Mouse (Mus musculus) C2C12 (cell line): ENCODE data around the gene Zfp683. TPM values are rescaled to one million over a fixed set of nuclear protein-coding genes. Genes with fewer than 3 reads are reported as not detected.

Source experiments
- H3K27me3 ChIP-seq: one replicate; pipeline ENCODE4 v1.6.1; 2011; ENCODE audit not compliant: control insufficient read depth, insufficient read depth, insufficient read length
- H3K36me3 ChIP-seq: one replicate; pipeline ENCODE4 v1.6.1; 2011; ENCODE audit not compliant: control insufficient read depth, insufficient read depth
- H3K4me3 ChIP-seq: one replicate; pipeline ENCODE4 v1.5.1; 2011; ENCODE audit warnings: mild to moderate bottlenecking, control low read depth; ENCODE audit not compliant: poor library complexity, insufficient read depth, severe bottlenecking
- H3K79me2 ChIP-seq: one replicate; pipeline ENCODE4 v1.6.1; 2011; ENCODE audit not compliant: control insufficient read depth, insufficient read depth
- H3K79me3 ChIP-seq: one replicate; pipeline ENCODE4 v1.6.1; 2011; ENCODE audit warnings: low read depth, control low read depth
- H3ac ChIP-seq: one replicate; pipeline ENCODE3; 2011; ENCODE audit warnings: low read depth; ENCODE audit not compliant: control insufficient read depth, insufficient read length
- CEBPB ChIP-seq: IDR thresholded peaks from one replicate; pipeline ENCODE4 v1.6.1; 2011; ENCODE audit warnings: low read depth, mild to moderate bottlenecking, control low read depth, moderate library complexity
- CTCF ChIP-seq: IDR thresholded peaks from one replicate; pipeline ENCODE4 v1.5.1; 2011; ENCODE audit not compliant: control insufficient read depth, insufficient read depth, insufficient read length
- FOSL1 ChIP-seq: IDR thresholded peaks from one replicate; pipeline ENCODE4 v1.8.0; 2011; ENCODE audit warnings: mild to moderate bottlenecking, low read length; ENCODE audit not compliant: poor library complexity, insufficient read depth, severe bottlenecking
- MAX ChIP-seq: IDR thresholded peaks from one replicate; pipeline ENCODE4 v1.6.1; 2011; ENCODE audit warnings: mild to moderate bottlenecking, control low read depth
- MYOD1 ChIP-seq: IDR thresholded peaks from one replicate; pipeline ENCODE4 v1.6.1; 2011; ENCODE audit warnings: low read depth; ENCODE audit not compliant: control insufficient read depth, insufficient read length
- MYOG ChIP-seq: IDR thresholded peaks from one replicate; pipeline ENCODE4 v1.6.1; 2011; ENCODE audit not compliant: control insufficient read depth, insufficient read length; ENCODE audit errors: extremely low read depth
- USF1 ChIP-seq: IDR thresholded peaks from one replicate; pipeline ENCODE4 v1.6.1; 2011; ENCODE audit warnings: low read depth, mild to moderate bottlenecking, control low read depth, moderate library complexity
- polyA plus RNA-seq: library from polyadenylated mRNA; unstranded; fragments of >200 nt; fragmentation: generic; extraction: Trizol; gene quantifications from one replicate; pipeline ENCODE4 v1.2.1, GENCODE M21; 2012; ENCODE audit warnings: missing spikeins

The Zfp683 gene
- polyA plus RNA-seq, 1 experiment: not detected

DNA sequence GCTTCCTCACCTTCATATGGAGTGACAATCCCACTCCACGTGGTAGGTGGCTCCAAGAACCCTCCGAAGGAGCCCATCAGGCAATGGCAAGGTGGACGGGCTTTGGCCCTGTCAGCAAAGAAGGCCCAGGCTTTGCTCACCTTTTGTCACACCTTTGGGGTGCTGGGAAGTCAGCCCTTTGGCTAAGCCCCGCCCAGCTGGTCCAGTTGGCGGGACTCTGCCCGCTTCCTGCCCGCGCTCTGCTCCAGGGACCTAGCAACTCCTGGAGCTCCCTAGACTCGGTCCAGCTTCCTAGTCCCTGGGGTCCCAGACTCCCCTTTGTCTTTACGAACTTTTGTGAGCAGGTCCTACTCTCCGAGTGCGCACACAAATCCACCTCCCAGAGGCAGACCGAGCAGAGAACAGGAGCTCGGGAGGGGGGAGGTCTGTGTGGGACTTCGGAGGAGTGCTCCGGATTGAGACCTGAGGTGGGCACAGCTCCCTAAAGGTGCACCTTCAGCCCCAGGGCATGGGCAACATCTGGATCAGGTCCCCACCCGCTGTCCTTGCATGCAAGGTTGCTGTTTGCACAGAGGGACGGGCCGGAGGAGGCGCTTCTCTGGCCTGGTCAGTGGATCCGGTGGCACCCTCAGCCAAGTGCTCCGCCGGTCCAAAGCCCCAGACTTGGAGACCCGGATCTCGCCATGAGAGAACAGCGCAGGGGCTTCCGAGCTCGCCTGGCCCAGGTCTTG, 6.7 kb downstream of the Zfp683 start, which contains the start of gene Crybg2:
Gene Crybg2, plus strand, starts transcription at position 681 of the 731 bp plus-strand sequence.
- H3ac ChIP-seq: no peak within 1 kb of the TSS
- H3K79me3 ChIP-seq: no peaks in the 10 kb centered on the region
- no peaks in the 10 kb centered on the region for H3K36me3 ChIP-seq
- H3K4me3 ChIP-seq: no peak within 1 kb of the TSS
- no peaks in the 10 kb centered on the region for H3K79me2 ChIP-seq
- TF ChIP-seq MAX (no peak), MYOG (no peak), MYOD1 (no peak), CEBPB (no peak), CTCF (no peak), USF1 (no peak), FOSL1 (no peak)
- peaks cover 42% of the 10 kb centered on the region for H3K27me3 ChIP-seq

GRCm38 (mm10) chr4:134061166-134061830, 7.7 kb downstream of the Zfp683 start:
- H3K27me3 ChIP-seq: peaks cover 45% of the 10 kb centered on the region
- no peaks in the 10 kb centered on the region for H3K79me3 ChIP-seq
- H3K79me2 ChIP-seq: no peaks in the 10 kb centered on the region
- H3K4me3 ChIP-seq: no peak overlapping the region
- H3ac ChIP-seq: no peak overlapping the region
- no peak for TF ChIP-seq MAX
- TF ChIP-seq CTCF: no peak
- TF ChIP-seq CEBPB: peak; percentile 26
- TF ChIP-seq MYOG: no peak
- TF ChIP-seq FOSL1: no peak
- no peaks in the 10 kb centered on the region for H3K36me3 ChIP-seq

DNA sequence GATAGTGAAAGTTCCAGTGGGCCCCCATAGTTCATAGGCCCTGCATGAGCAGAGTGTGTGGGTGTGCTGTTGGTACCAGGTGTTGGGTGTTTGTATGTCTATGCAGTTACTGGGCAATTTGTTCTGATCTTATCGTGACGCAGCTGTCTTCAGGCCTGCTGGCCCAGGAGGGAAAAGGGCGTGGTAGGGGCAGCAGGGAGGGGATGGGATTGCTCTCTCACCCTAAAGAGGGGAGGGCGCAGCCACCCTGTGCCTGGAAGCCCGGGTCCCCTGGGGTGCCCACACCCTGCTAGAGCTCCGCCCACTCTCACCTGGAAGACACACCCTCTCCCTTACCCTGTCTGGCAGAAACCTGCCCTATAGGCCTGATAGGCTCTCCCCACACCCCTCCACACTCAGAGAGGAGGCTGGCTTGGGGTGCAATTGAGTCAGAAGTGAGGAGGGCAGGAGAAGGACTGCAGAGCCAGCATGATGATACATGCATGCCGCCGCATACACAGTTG, 8.4 kb downstream of the Zfp683 start:
- Histone ChIP-seq H3K36me3 (no peaks in the 10 kb centered on the region), H3K27me3 (peaks cover 48% of the 10 kb centered on the region), H3K79me3 (no peaks in the 10 kb centered on the region), H3K4me3 (no peak overlapping the region), H3ac (no peak overlapping the region), H3K79me2 (no peaks in the 10 kb centered on the region)
- no peak for TF ChIP-seq CEBPB
- TF ChIP-seq MYOD1: peak; percentile 40

DNA sequence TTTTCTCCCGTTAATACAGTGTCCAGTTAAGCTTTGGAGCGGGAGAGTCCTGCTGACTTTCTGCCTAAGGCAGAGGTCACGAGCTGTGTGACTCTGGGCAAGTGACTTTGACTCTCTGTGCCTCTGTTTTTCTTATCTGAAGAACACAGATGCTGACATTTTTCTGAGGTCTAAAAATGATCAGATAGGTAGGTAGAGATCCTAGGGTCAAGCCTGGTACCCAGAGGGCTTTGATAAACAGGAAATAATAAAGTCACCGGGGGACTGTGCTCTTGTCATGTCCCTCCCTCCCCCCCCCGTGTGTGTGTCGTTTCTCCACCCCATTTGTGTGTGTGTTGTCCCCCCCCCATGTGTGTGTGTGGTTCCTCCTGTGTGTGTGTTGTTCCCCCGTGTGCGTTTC, 8.9 kb downstream of the Zfp683 start:
- Histone ChIP-seq H3ac (no peak overlapping the region), H3K79me3 (no peaks in the 10 kb centered on the region), H3K27me3 (peaks cover 48% of the 10 kb centered on the region), H3K4me3 (no peak overlapping the region), H3K79me2 (no peaks in the 10 kb centered on the region), H3K36me3 (no peaks in the 10 kb centered on the region)
- TF ChIP-seq MAX: no peak
- TF ChIP-seq CEBPB: no peak
- no peak for TF ChIP-seq MYOD1
- no peak for TF ChIP-seq MYOG
- TF ChIP-seq CTCF: no peak
- no peak for TF ChIP-seq FOSL1
- TF ChIP-seq USF1: no peak

- Histone ChIP-seq H3K4me3 (no peak overlapping the region), H3ac (no peak overlapping the region), H3K79me3 (no peaks in the 10 kb centered on the region), H3K36me3 (no peaks in the 10 kb centered on the region), H3K79me2 (no peaks in the 10 kb centered on the region), H3K27me3 (peaks cover 43% of the 10 kb centered on the region)
- TF ChIP-seq CEBPB (no peak), CTCF (no peak), FOSL1 (no peak), MYOD1 (no peak), USF1 (no peak), MAX (no peak), MYOG (no peak)
Observed at GRCm38 (mm10) chr4:134065431-134066004, 11.9 kb downstream of the Zfp683 start.
